Mouse (Mus musculus) intestine, embryonic 16.5 days (tissue): ENCODE data around the gene Pik3c2a. TPM values are rescaled to one million over a fixed set of nuclear protein-coding genes. Genes with fewer than 3 reads are reported as not detected.

Source experiments
- ATAC-seq: fragments of 200-750 bp; cut with Nextera tagmentation; 2 replicates; pipeline ENCODE4 v1.8.0; 2017; ENCODE audit warnings: moderate TSS enrichment, moderate library complexity
- H3K27ac ChIP-seq: fragments of 300-500 bp; sonication (generic); 2 replicates; pipeline ENCODE4 v1.5.1; 2014; ENCODE audit warnings: mild to moderate bottlenecking, low read length
- H3K27me3 ChIP-seq: fragments of 300-500 bp; sonication (generic); replicated peaks from 2 replicates; pipeline ENCODE4 v1.6.1; 2014; ENCODE audit warnings: low read length, control low read depth, mixed read lengths; ENCODE audit not compliant: control insufficient read depth, insufficient read depth
- H3K36me3 ChIP-seq: fragments of 300-500 bp; sonication (generic); 2 replicates; pipeline ENCODE4 v1.6.1; 2014; ENCODE audit warnings: low read length, control low read depth; ENCODE audit not compliant: control insufficient read depth, insufficient read depth
- H3K4me1 ChIP-seq: fragments of 300-500 bp; sonication (generic); 2 replicates; pipeline ENCODE4 v1.6.1; 2014; ENCODE audit warnings: low read length, control low read depth, mixed read lengths; ENCODE audit not compliant: control insufficient read depth, insufficient read depth
- H3K4me2 ChIP-seq: fragments of 300-500 bp; sonication (generic); 2 replicates; pipeline ENCODE4 v1.6.1; 2014; ENCODE audit warnings: low read depth, low read length, control low read depth
- H3K4me3 ChIP-seq: fragments of 300-500 bp; sonication (generic); 2 replicates; pipeline ENCODE4 v1.5.1; 2014; ENCODE audit warnings: mild to moderate bottlenecking, low read length
- H3K9ac ChIP-seq: fragments of 300-500 bp; sonication (generic); 2 replicates; pipeline ENCODE4 v1.6.1; 2014; ENCODE audit warnings: low read depth, low read length
- H3K9me3 ChIP-seq: fragments of 300-500 bp; sonication (generic); 2 replicates; pipeline ENCODE4 v1.6.1; 2016; ENCODE audit warnings: low read length, control low read depth; ENCODE audit not compliant: control insufficient read depth
- WGBS: fragments of 180-500 bp; shearing (Covaris S2); extraction: QIAGEN DNeasy Blood & Tissue Kit; methylation state at CpG from one replicate; pipeline ENCODE4 v1.1.7; 2014; 5-methylcytosine and 5-hydroxymethylcytosine counted together
- polyA plus RNA-seq: library from polyadenylated mRNA; unstranded; fragments of >200 nt; fragmentation: Nextera tagmentation; extraction: Ambion mirVana; gene quantifications from 2 replicates; pipeline ENCODE4 v1.2.1, GENCODE M21; 2015

Gene Pik3c2a
- polyA plus RNA-seq, result 22.7 and 23.2 TPM in 2 replicates

GRCm38 (mm10) chr7:116443004-116443696, at the start of gene Pik3c2a:
Pik3c2a (minus strand) TSS chr7:116443449.
- H3K9ac ChIP-seq, result peak within 1 kb of the TSS; percentile 94
- no peaks in the 10 kb centered on the region for H3K36me3 ChIP-seq
- H3K4me1 ChIP-seq, result peaks cover 15% of the 10 kb centered on the region
- H3K4me3 ChIP-seq, result peak within 1 kb of the TSS; percentile 99
- H3K9me3 ChIP-seq, result no peaks in the 10 kb centered on the region
- H3K27me3 ChIP-seq, result no peaks in the 10 kb centered on the region
- H3K4me2 ChIP-seq, result peak within 1 kb of the TSS; percentile 88
- H3K27ac ChIP-seq, result peak within 1 kb of the TSS; percentile 97
- WGBS, result 0% methylated on average over 70 of the region's 72 CpGs
- peak; percentile 97 for ATAC-seq

GRCm38 (mm10) chr7:116491113-116491512, 47.9 kb upstream of the Pik3c2a start:
- H3K27ac ChIP-seq, result no peak overlapping the region
- H3K27me3 ChIP-seq, result no peaks in the 10 kb centered on the region
- WGBS, result 76% methylated on average over 4 of the region's 4 CpGs
- no peaks in the 10 kb centered on the region for H3K36me3 ChIP-seq
- H3K4me3 ChIP-seq, result no peak overlapping the region
- H3K9me3 ChIP-seq, result 0 out of 2 replicates have a peak, but pooled peaks cover 1% of the 10 kb centered on the region
- H3K4me2 ChIP-seq, result no peak overlapping the region
- no peak overlapping the region for H3K9ac ChIP-seq
- no peaks in the 10 kb centered on the region for H3K4me1 ChIP-seq
- ATAC-seq, result no peak

- H3K4me1 ChIP-seq, result peaks cover 4% of the 10 kb centered on the region; the same call in 1 of the 2 replicates
- H3K36me3 ChIP-seq, result no peaks in the 10 kb centered on the region
- H3K9ac ChIP-seq, result no peak overlapping the region
- no peak overlapping the region for H3K4me2 ChIP-seq
- no peak for ATAC-seq
- 86% methylated on average over 1 of the region's 1 CpGs for WGBS
- H3K27ac ChIP-seq, result no peak overlapping the region
- no peak overlapping the region for H3K4me3 ChIP-seq
- H3K9me3 ChIP-seq, result no peaks in the 10 kb centered on the region
- H3K27me3 ChIP-seq, result no peaks in the 10 kb centered on the region
Observed at GRCm38 (mm10) chr7:116485062-116485601, 41.9 kb upstream of the Pik3c2a start.

GRCm38 (mm10) chr7:116484213-116484612, 41.0 kb upstream of the Pik3c2a start:
- H3K4me3 ChIP-seq, result no peak overlapping the region
- 79% methylated on average over 5 of the region's 5 CpGs for WGBS

DNA sequence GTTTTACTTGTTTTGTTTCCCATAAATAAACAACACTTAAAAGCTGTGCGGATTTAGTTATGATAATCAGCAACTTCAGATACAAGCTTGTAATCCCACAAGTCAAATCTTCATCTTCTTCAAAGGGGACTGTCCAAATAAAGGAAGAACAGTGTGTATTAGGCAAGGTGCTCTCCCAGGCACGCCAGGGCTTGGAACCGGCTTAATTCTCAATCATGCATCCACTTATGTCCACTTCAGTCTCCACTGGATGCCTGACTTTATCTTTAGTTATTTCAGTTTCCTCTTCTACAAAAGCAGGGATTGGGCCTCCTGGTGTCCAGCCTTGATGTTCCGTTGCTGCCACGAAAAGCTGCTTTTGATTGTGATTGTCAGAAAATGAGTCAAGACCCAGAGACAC, 40.5 kb upstream of the Pik3c2a start:
- Histone ChIP-seq H3K9ac (no peak overlapping the region), H3K4me1 (peaks cover 4% of the 10 kb centered on the region; the same call in 1 of the 2 replicates), H3K27ac (no peak overlapping the region), H3K9me3 (no peaks in the 10 kb centered on the region), H3K4me2 (no peak overlapping the region), H3K36me3 (no peaks in the 10 kb centered on the region), H3K27me3 (no peaks in the 10 kb centered on the region), H3K4me3 (no peak overlapping the region)
- 80% methylated on average over 5 of the region's 5 CpGs for WGBS
- ATAC-seq, result no peak

More at GRCm38 (mm10) chr7:116484213-116484612, 41.0 kb upstream of the Pik3c2a start:
- H3K4me2 ChIP-seq, result no peak overlapping the region
- H3K9ac ChIP-seq, result no peak overlapping the region
- peaks cover 4% of the 10 kb centered on the region; the same call in 1 of the 2 replicates for H3K4me1 ChIP-seq
- no peaks in the 10 kb centered on the region for H3K9me3 ChIP-seq
- ATAC-seq, result no peak
- no peaks in the 10 kb centered on the region for H3K27me3 ChIP-seq
- no peaks in the 10 kb centered on the region for H3K36me3 ChIP-seq
- no peak overlapping the region for H3K27ac ChIP-seq

GRCm38 (mm10) chr7:116483106-116483505, 39.9 kb upstream of the Pik3c2a start:
- Histone ChIP-seq H3K9ac (no peak overlapping the region), H3K9me3 (no peaks in the 10 kb centered on the region), H3K27me3 (no peaks in the 10 kb centered on the region), H3K4me3 (no peak overlapping the region), H3K4me2 (no peak overlapping the region), H3K36me3 (no peaks in the 10 kb centered on the region), H3K4me1 (peaks cover 4% of the 10 kb centered on the region; the same call in 1 of the 2 replicates), H3K27ac (no peak overlapping the region)
- no peak for ATAC-seq
- 21% methylated on average over 1 of the region's 1 CpGs for WGBS

DNA sequence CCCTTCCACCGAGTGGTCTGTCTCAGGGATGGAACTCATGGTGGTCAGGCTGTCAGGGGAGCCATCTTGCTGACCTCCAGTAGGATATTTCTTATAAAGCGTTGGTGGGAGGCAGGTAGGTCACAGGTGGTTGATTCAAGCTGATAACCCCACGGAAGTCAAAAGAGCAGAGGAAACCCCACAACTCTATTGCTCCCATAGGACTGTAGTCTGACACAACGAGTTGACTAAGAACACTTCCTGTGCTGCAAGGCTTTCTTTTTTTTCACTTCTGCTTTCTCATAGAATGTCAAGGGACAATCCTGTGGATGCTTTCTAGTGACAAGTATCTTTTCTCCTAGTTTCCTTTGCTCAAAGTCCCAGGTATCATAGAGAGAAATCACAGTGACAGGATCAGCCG, 33.0 kb upstream of the Pik3c2a start:
- no peaks in the 10 kb centered on the region for H3K9me3 ChIP-seq
- no peaks in the 10 kb centered on the region for H3K36me3 ChIP-seq
- H3K27me3 ChIP-seq, result no peaks in the 10 kb centered on the region
- H3K4me3 ChIP-seq, result no peak overlapping the region
- 81% methylated on average over 5 of the region's 5 CpGs for WGBS
- H3K27ac ChIP-seq, result no peak overlapping the region
- ATAC-seq, result no peak
- no peak overlapping the region for H3K4me2 ChIP-seq
- no peaks in the 10 kb centered on the region for H3K4me1 ChIP-seq
- no peak overlapping the region for H3K9ac ChIP-seq

DNA sequence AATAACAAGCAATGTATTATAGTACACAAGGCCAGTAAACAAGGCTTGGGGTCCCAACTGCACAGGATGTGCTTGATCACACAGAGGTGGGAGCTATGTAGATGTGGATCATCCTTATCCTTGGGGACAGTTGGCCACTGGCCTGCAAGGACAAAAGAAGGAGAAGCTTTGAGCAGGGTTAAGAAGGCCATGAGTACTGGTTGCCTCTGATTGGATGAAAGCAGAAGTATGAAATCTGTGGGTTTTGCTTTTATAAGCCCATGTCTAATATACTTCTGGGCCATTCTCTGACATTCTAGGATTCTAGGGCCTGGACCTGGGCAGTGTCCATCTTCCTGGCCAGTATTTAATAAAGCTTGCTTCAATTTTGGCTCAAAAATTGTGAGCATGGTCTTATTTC, 32.6 kb upstream of the Pik3c2a start:
- Histone ChIP-seq H3K9me3 (no peaks in the 10 kb centered on the region), H3K27ac (no peak overlapping the region), H3K36me3 (no peaks in the 10 kb centered on the region), H3K4me3 (no peak overlapping the region), H3K9ac (no peak overlapping the region), H3K27me3 (no peaks in the 10 kb centered on the region), H3K4me1 (no peaks in the 10 kb centered on the region), H3K4me2 (no peak overlapping the region)
- no peak for ATAC-seq

DNA sequence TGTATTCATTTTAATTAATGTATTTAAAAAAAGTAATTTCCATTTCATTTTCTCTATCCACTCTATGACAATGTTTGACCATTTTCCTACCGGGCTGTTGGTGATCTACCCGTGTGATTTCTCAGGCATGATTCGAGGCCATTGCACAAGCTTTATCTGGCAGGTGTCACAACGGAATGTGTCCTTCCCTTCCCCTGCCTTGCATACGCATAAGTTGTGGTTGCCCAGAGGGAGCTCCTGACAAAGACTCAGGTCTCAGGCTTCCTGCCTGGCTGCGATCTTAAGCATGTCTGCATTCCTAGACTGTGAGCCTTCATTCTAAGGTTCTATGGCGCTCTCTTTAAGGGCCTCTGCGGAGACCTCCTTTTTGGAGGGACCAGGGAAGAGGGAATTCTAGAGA, 18.9 kb upstream of the Pik3c2a start:
- Histone ChIP-seq H3K4me3 (no peak overlapping the region), H3K9ac (no peak overlapping the region), H3K4me1 (peaks cover 7% of the 10 kb centered on the region), H3K9me3 (no peaks in the 10 kb centered on the region), H3K27ac (no peak overlapping the region), H3K36me3 (no peaks in the 10 kb centered on the region), H3K4me2 (no peak overlapping the region), H3K27me3 (no peaks in the 10 kb centered on the region)
- no peak for ATAC-seq
- WGBS, result 46% methylated on average over 8 of the region's 8 CpGs
